Mouse (Mus musculus) gastrocnemius, postnatal 4 days (tissue): ENCODE results near the gene Wdr19. TPM values are rescaled to one million over a fixed set of nuclear protein-coding genes. Genes with fewer than 3 reads are reported as not detected.
"Not testable (repeated sequence)": the region's sequence is repeated elsewhere in the genome, so short reads cannot be mapped to it uniquely, and the experiment has no call there.

Experiments
- DNase-seq, 2 experiments: peaks; one replicate each; pipeline ENCODE4 v3.0.0; 2021 to 2022; ENCODE audit warnings: low spot score in 2 of 2, mixed read lengths in 2 of 2
- total RNA-seq, 2 experiments: library from RNA; stranded (reverse); gene quantifications; 2 replicates each; pipeline ENCODE4 v1.2.3; 2021

Wdr19 gene
- total RNA-seq, 2 experiments from 2014 or later = 4.0 to 5.8 TPM

GRCm38 (mm10) chr5:65182268-65182667 is 17.2 kb upstream of the Wdr19 start:
- no peak for DNase-seq

- no peak for DNase-seq
Measured at GRCm38 (mm10) chr5:65191601-65192000, 7.9 kb upstream of the Wdr19 start.

- DNase-seq = no peak
Measured at GRCm38 (mm10) chr5:65194441-65194840, 5.1 kb upstream of the Wdr19 start.

GRCm38 (mm10) chr5:65204726-65205125 is 5.2 kb downstream of the Wdr19 start:
- DNase-seq = no peak

- peak in 1 of 2 experiments; percentile 20 for DNase-seq
Measured at GRCm38 (mm10) chr5:65213321-65213720, 13.8 kb downstream of the Wdr19 start.

- DNase-seq = no peak
Measured at GRCm38 (mm10) chr5:65217305-65218269, 18.1 kb downstream of the Wdr19 start.

- no peak for DNase-seq
Measured at GRCm38 (mm10) chr5:65221037-65221436, 21.5 kb downstream of the Wdr19 start.

- no peak for DNase-seq
Measured at GRCm38 (mm10) chr5:65224056-65224455, 24.6 kb downstream of the Wdr19 start.

GRCm38 (mm10) chr5:65231289-65232003 is 31.9 kb downstream of the Wdr19 start:
- no peak for DNase-seq

- no peak for DNase-seq
Measured at GRCm38 (mm10) chr5:65242740-65243139, 43.2 kb downstream of the Wdr19 start.

- DNase-seq = no peak
Measured at GRCm38 (mm10) chr5:65247296-65247695, 47.8 kb downstream of the Wdr19 start.

- DNase-seq = no peak
Measured at GRCm38 (mm10) chr5:65250185-65250855, 50.8 kb downstream of the Wdr19 start.

GRCm38 (mm10) chr5:65257910-65258505 is 58.5 kb downstream of the Wdr19 start:
- no peak for DNase-seq

GRCm38 (mm10) chr5:65273966-65274365 is 74.5 kb downstream of the Wdr19 start:
- no peak for DNase-seq

GRCm38 (mm10) chr5:65279133-65279651 is 79.7 kb downstream of the Wdr19 start:
- no peak for DNase-seq

- no peak for DNase-seq
Measured at GRCm38 (mm10) chr5:65281216-65281615, 81.7 kb downstream of the Wdr19 start.

GRCm38 (mm10) chr5:65284171-65284570 is 84.7 kb downstream of the Wdr19 start:
- no peak for DNase-seq

- DNase-seq = no peak
Measured at GRCm38 (mm10) chr5:65287751-65288701, 88.5 kb downstream of the Wdr19 start.

GRCm38 (mm10) chr5:65289009-65289408 is 89.5 kb downstream of the Wdr19 start:
- DNase-seq = not testable (repeated sequence)

- no peak for DNase-seq
Measured at GRCm38 (mm10) chr5:65293627-65294026, 94.1 kb downstream of the Wdr19 start.
